Mouse (Mus musculus): ENCODE data around the gene Trmo. TPM values are rescaled to one million over a fixed set of nuclear protein-coding genes. Genes with fewer than 3 reads are reported as not detected.

Gene Trmo
- polyA plus RNA-seq, 1 experiment: 2.8 TPM

GRCm38 (mm10) chr4:46349530-46349929 is 39.7 kb downstream of the Trmo start:
- no peak overlapping the region for H3K4me3 ChIP-seq (ENCODE audit: insufficient read depth, low read length)
- TF ChIP-seq POLR2A (IDR thresholded peaks at IDR 0.05; ENCODE audit: low read depth, low read length) (no peak), CTCF (IDR thresholded peaks at IDR 0.05; ENCODE audit: borderline replicate concordance, insufficient read depth, low read length) (no peak)
- no peak overlapping the region for H3K27ac ChIP-seq (ENCODE audit: insufficient read depth, low read length)
- H3K4me1 ChIP-seq (ENCODE audit: control insufficient read depth, insufficient read depth, low read length): no peaks in the 10 kb centered on the region

GRCm38 (mm10) chr4:46348897-46349296 is 40.3 kb downstream of the Trmo start:
- Histone ChIP-seq H3K4me3 (ENCODE audit: insufficient read depth, low read length) (no peak overlapping the region), H3K4me1 (ENCODE audit: control insufficient read depth, insufficient read depth, low read length) (no peaks in the 10 kb centered on the region), H3K27ac (ENCODE audit: insufficient read depth, low read length) (no peak overlapping the region)
- TF ChIP-seq CTCF (IDR thresholded peaks at IDR 0.05; ENCODE audit: borderline replicate concordance, insufficient read depth, low read length) (no peak), POLR2A (IDR thresholded peaks at IDR 0.05; ENCODE audit: low read depth, low read length) (no peak)

- no peak for TF ChIP-seq CTCF (IDR thresholded peaks at IDR 0.05; ENCODE audit: borderline replicate concordance, insufficient read depth, low read length)
- TF ChIP-seq POLR2A (IDR thresholded peaks at IDR 0.05; ENCODE audit: low read depth, low read length): no peak
Observed at GRCm38 (mm10) chr4:46347580-46348515, 41.4 kb downstream of the Trmo start.

GRCm38 (mm10) chr4:46347141-46347540 is 42.1 kb downstream of the Trmo start:
- Histone ChIP-seq H3K27ac (ENCODE audit: insufficient read depth, low read length) (no peak overlapping the region), H3K4me1 (ENCODE audit: control insufficient read depth, insufficient read depth, low read length) (no peaks in the 10 kb centered on the region), H3K4me3 (ENCODE audit: insufficient read depth, low read length) (no peak overlapping the region)
- no peak for TF ChIP-seq CTCF (IDR thresholded peaks at IDR 0.05; ENCODE audit: borderline replicate concordance, insufficient read depth, low read length)
- no peak for TF ChIP-seq POLR2A (IDR thresholded peaks at IDR 0.05; ENCODE audit: low read depth, low read length)

More at GRCm38 (mm10) chr4:46347580-46348515, 41.4 kb downstream of the Trmo start:
- Histone ChIP-seq H3K4me3 (ENCODE audit: insufficient read depth, low read length) (no peak overlapping the region), H3K4me1 (ENCODE audit: control insufficient read depth, insufficient read depth, low read length) (no peaks in the 10 kb centered on the region), H3K27ac (ENCODE audit: insufficient read depth, low read length) (no peak overlapping the region)

- H3K27ac ChIP-seq (ENCODE audit: insufficient read depth, low read length): no peak overlapping the region
- TF ChIP-seq POLR2A (IDR thresholded peaks at IDR 0.05; ENCODE audit: low read depth, low read length) (no peak), CTCF (IDR thresholded peaks at IDR 0.05; ENCODE audit: borderline replicate concordance, insufficient read depth, low read length) (no peak)
Observed at GRCm38 (mm10) chr4:46346221-46346620, 43.0 kb downstream of the Trmo start.

GRCm38 (mm10) chr4:46345773-46346100 is 43.5 kb downstream of the Trmo start:
- Histone ChIP-seq H3K4me1 (ENCODE audit: control insufficient read depth, insufficient read depth, low read length) (no peaks in the 10 kb centered on the region), H3K4me3 (ENCODE audit: insufficient read depth, low read length) (no peak overlapping the region), H3K27ac (ENCODE audit: insufficient read depth, low read length) (no peak overlapping the region)
- no peak for TF ChIP-seq POLR2A (IDR thresholded peaks at IDR 0.05; ENCODE audit: low read depth, low read length)
- no peak for TF ChIP-seq CTCF (IDR thresholded peaks at IDR 0.05; ENCODE audit: borderline replicate concordance, insufficient read depth, low read length)

More at GRCm38 (mm10) chr4:46346221-46346620, 43.0 kb downstream of the Trmo start:
- no peak overlapping the region for H3K4me3 ChIP-seq (ENCODE audit: insufficient read depth, low read length)
- no peaks in the 10 kb centered on the region for H3K4me1 ChIP-seq (ENCODE audit: control insufficient read depth, insufficient read depth, low read length)

- no peak overlapping the region for H3K4me3 ChIP-seq (ENCODE audit: insufficient read depth, low read length)
- TF ChIP-seq CTCF (IDR thresholded peaks at IDR 0.05; ENCODE audit: borderline replicate concordance, insufficient read depth, low read length) (no peak), POLR2A (IDR thresholded peaks at IDR 0.05; ENCODE audit: low read depth, low read length) (no peak)
- no peaks in the 10 kb centered on the region for H3K4me1 ChIP-seq (ENCODE audit: control insufficient read depth, insufficient read depth, low read length)
- no peak overlapping the region for H3K27ac ChIP-seq (ENCODE audit: insufficient read depth, low read length)
Observed at GRCm38 (mm10) chr4:46345056-46345772, 44.0 kb downstream of the Trmo start.

- no peak overlapping the region for H3K27ac ChIP-seq (ENCODE audit: insufficient read depth, low read length)
- TF ChIP-seq CTCF (IDR thresholded peaks at IDR 0.05; ENCODE audit: borderline replicate concordance, insufficient read depth, low read length) (no peak), POLR2A (IDR thresholded peaks at IDR 0.05; ENCODE audit: low read depth, low read length) (no peak)
Observed at GRCm38 (mm10) chr4:46344288-46344687, 44.9 kb downstream of the Trmo start.

GRCm38 (mm10) chr4:46343596-46344260 is 45.5 kb downstream of the Trmo start, which contains the start of gene Foxe1:
Gene Foxe1 (plus strand): TSS chr4:46343609.
- TF ChIP-seq POLR2A (IDR thresholded peaks at IDR 0.05; ENCODE audit: low read depth, low read length) (no peak), CTCF (IDR thresholded peaks at IDR 0.05; ENCODE audit: borderline replicate concordance, insufficient read depth, low read length) (no peak)
- H3K27ac ChIP-seq (ENCODE audit: insufficient read depth, low read length): no peak within 1 kb of the TSS
- H3K4me1 ChIP-seq (ENCODE audit: control insufficient read depth, insufficient read depth, low read length): no peaks in the 10 kb centered on the region
- peak within 1 kb of the TSS; percentile 19 for H3K4me3 ChIP-seq (ENCODE audit: insufficient read depth, low read length)

More at GRCm38 (mm10) chr4:46344288-46344687, 44.9 kb downstream of the Trmo start:
- Histone ChIP-seq H3K4me3 (ENCODE audit: insufficient read depth, low read length) (peak overlapping the region; percentile 19), H3K4me1 (ENCODE audit: control insufficient read depth, insufficient read depth, low read length) (no peaks in the 10 kb centered on the region)
